Mouse (Mus musculus): Measurements from ENCODE around the gene Btnl10. TPM values are rescaled to one million over a fixed set of nuclear protein-coding genes. Genes with fewer than 3 reads are reported as not detected.

The Btnl10 gene
- polyA plus RNA-seq, 1 experiment = not detected

DNA sequence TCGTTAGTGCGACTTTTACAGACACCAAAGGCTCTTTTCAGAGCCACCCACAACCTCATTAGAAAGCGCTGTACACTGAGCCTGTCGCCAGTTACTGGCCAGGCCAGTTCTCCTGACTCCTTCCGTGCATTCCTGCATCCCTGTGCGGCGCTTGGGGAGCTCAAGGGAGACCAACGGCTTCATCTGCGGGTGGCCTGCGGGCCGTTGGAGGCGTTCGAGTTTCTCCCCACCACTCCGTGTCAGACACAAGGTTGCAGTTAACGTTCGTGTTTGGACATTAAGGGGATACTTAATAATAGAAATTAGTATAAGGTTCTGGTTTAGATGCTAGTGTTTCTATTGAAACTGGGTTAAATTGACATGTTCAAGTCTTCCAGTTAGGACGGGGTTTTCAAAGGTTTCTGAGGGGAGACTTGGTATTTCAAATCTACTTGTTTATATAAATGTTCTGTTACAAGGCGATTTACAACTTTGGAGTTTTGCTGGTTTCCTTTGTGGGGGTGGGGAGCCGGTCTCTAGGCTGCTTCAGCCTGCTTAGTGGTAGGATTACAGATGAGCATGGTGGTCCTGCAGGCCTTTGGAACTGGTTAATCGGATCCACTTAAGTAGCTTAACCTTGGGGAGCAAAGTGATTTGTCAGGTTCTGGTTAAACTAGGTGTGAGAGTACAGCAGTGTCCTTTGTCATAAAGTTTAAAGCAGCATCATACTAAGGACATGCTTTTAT is 37.6 kb downstream of the Btnl10 start:
- peak; percentile 88 for TF ChIP-seq POLR2AphosphoS2 (IDR thresholded peaks at IDR 0.05; ENCODE audit: insufficient read length, low read depth)
- no peak for TF ChIP-seq MYOG (IDR thresholded peaks at IDR 0.05; ENCODE audit: control insufficient read depth in 1 of 3, insufficient read depth in 1 of 3, insufficient read length in 2 of 3, low read depth in 2 of 3)
- TF ChIP-seq MYOD1 (IDR thresholded peaks at IDR 0.05; ENCODE audit: control insufficient read depth in 1 of 3, insufficient read length in 2 of 3, low read depth in 2 of 3) = no peak
- no peak for TF ChIP-seq SRF (IDR thresholded peaks at IDR 0.05; ENCODE audit: control insufficient read depth, insufficient read length, low read depth)
- TF ChIP-seq REST (IDR thresholded peaks at IDR 0.05; ENCODE audit: insufficient read depth, insufficient read length) = no peak

DNA sequence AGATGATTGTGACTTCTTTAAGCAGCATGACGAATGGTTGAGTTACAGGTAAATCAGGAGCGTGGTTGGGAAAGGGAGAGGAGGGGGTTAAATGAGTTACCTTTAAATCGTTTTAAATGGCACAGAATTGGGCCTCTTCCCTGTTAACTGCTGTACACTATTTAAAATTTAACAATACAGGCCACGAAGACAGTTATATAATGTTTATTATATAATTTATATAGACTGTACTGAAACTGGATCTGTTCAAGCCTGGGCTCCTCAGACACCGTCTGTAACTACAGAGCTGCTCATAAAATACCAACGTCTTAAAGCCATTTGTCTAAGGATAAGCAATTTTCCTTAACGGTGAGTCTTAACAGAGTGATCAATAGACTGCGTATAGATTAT is 38.2 kb downstream of the Btnl10 start:
- no peak for TF ChIP-seq SRF (IDR thresholded peaks at IDR 0.05; ENCODE audit: control insufficient read depth, insufficient read length, low read depth)
- no peak for TF ChIP-seq CEBPB (IDR thresholded peaks at IDR 0.05; ENCODE audit: insufficient read depth, poor library complexity, severe bottlenecking)
- no peak for TF ChIP-seq POLR2AphosphoS2 (IDR thresholded peaks at IDR 0.05; ENCODE audit: insufficient read length, low read depth)
- TF ChIP-seq E2F4 (IDR thresholded peaks at IDR 0.05; ENCODE audit: insufficient read depth) = no peak
- no peak for TF ChIP-seq REST (IDR thresholded peaks at IDR 0.05; ENCODE audit: insufficient read depth, insufficient read length)
- no peak for TF ChIP-seq USF1 (IDR thresholded peaks at IDR 0.05; ENCODE audit: low read depth)
- no peak for TF ChIP-seq TCF12 (IDR thresholded peaks at IDR 0.05; ENCODE audit: insufficient read depth, poor library complexity, severe bottlenecking)
- no peak for TF ChIP-seq MYOD1 (IDR thresholded peaks at IDR 0.05; ENCODE audit: control insufficient read depth in 1 of 3, insufficient read length in 2 of 3, low read depth in 2 of 3)
- TF ChIP-seq POLR2A (IDR thresholded peaks at IDR 0.05; ENCODE audit: insufficient read length, low read depth) = no peak
- TF ChIP-seq TCF3 (IDR thresholded peaks at IDR 0.05; ENCODE audit: insufficient read length, low read depth) = no peak
- no peak for TF ChIP-seq MYOG (IDR thresholded peaks at IDR 0.05; ENCODE audit: control insufficient read depth in 1 of 3, insufficient read depth in 1 of 3, insufficient read length in 2 of 3, low read depth in 2 of 3)
- no peak for TF ChIP-seq MAX (IDR thresholded peaks at IDR 0.05; ENCODE audit: low read depth)
- peak overlapping the region; percentile 86 for H3K4me2 ChIP-seq (ENCODE audit: low read depth)
- peaks cover 19% of the 10 kb centered on the region for H3K79me2 ChIP-seq (ENCODE audit: control insufficient read depth, insufficient read depth)
- peak overlapping the region; percentile 89 for H3K4me3 ChIP-seq
- peaks cover 6% of the 10 kb centered on the region for H3K27me3 ChIP-seq (ENCODE audit: control insufficient read depth, insufficient read depth, insufficient read length)
- peaks cover 9% of the 10 kb centered on the region for H3K36me3 ChIP-seq (ENCODE audit: control insufficient read depth, insufficient read depth)
- no peak overlapping the region for H3ac ChIP-seq (ENCODE audit: control insufficient read depth, insufficient read length)

More for the DNA sequence above, 37.6 kb downstream of the Btnl10 start:
- Histone ChIP-seq H3K27me3 (ENCODE audit: control insufficient read depth, insufficient read depth, insufficient read length) (peaks cover 6% of the 10 kb centered on the region), H3K4me2 (ENCODE audit: low read depth) (peak overlapping the region; percentile 86), H3K36me3 (ENCODE audit: control insufficient read depth, insufficient read depth) (peaks cover 9% of the 10 kb centered on the region), H3K4me3 (peak overlapping the region; percentile 89), H3K79me2 (ENCODE audit: control insufficient read depth, insufficient read depth) (peaks cover 19% of the 10 kb centered on the region), H3ac (ENCODE audit: control insufficient read depth, insufficient read length) (peak overlapping the region; percentile 19)

DNA sequence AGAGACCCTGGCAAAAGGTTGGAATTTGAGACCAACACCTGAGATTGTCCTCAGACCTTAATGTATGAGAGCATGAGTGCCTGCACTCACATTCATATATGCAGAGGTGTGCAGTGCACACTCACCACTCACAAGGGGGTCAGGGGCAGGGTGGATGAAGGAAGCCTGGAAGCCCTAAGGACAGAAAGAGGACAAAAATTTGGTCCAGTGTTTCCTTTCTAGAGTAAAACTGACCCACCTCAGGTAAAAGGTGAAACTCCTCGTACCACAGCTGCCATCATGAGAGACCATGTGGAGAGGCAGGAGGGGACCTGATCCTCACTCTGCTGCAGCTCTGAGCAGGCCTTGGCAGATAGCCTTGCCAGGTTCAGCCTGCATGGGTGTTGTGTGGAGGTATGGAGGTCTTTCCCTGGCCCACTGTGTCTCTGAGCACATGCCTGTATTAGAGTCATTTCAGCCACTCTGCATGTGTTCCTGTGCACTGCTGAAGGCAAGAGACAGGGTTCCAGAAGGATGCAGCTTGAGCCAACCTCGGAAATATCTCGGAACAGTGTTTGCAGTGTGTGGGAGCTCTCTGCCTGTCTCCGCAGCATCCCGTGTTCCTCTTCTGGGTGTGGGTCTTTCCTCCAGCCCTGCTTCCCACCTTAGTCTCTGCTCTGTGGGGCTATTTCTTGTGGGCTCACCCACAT is 39.7 kb downstream of the Btnl10 start:
- Histone ChIP-seq H3ac (ENCODE audit: control insufficient read depth, insufficient read length) (no peak overlapping the region), H3K79me2 (ENCODE audit: control insufficient read depth, insufficient read depth) (peaks cover 19% of the 10 kb centered on the region), H3K36me3 (ENCODE audit: control insufficient read depth, insufficient read depth) (peaks cover 9% of the 10 kb centered on the region), H3K4me2 (ENCODE audit: low read depth) (peak overlapping the region; percentile 86), H3K4me3 (peak overlapping the region; percentile 89), H3K27me3 (ENCODE audit: control insufficient read depth, insufficient read depth, insufficient read length) (no peaks in the 10 kb centered on the region)
- TF ChIP-seq TCF3 (IDR thresholded peaks at IDR 0.05; ENCODE audit: insufficient read length, low read depth) = no peak
- TF ChIP-seq POLR2A (IDR thresholded peaks at IDR 0.05; ENCODE audit: insufficient read length, low read depth) = peak; percentile 14
- TF ChIP-seq REST (IDR thresholded peaks at IDR 0.05; ENCODE audit: insufficient read depth, insufficient read length) = no peak
- TF ChIP-seq POLR2AphosphoS2 (IDR thresholded peaks at IDR 0.05; ENCODE audit: insufficient read length, low read depth) = peak; percentile 81
- TF ChIP-seq TCF12 (IDR thresholded peaks at IDR 0.05; ENCODE audit: insufficient read depth, poor library complexity, severe bottlenecking) = no peak

DNA sequence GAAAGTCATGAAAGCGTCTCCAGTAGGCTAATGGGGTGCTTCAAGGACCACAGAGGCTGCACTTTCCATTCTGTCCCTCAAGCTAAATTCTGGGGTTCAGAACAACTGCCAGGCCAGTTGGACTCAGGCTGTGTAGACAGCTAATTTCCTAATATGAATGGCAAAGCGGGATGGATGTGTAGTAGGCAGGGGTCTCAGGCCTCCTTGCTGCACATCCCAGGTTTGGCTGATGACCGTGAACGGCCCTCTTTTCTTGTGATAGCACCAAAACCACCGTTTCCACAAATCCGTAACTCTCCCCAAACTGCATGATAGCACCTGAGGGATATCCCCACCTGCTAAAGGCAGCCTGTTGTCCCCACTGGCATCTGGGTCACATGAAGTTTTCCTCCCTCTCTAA is 40.8 kb downstream of the Btnl10 start:
- H3K4me2 ChIP-seq (ENCODE audit: low read depth) = no peak overlapping the region
- peaks cover 9% of the 10 kb centered on the region for H3K36me3 ChIP-seq (ENCODE audit: control insufficient read depth, insufficient read depth)
- no peaks in the 10 kb centered on the region for H3K27me3 ChIP-seq (ENCODE audit: control insufficient read depth, insufficient read depth, insufficient read length)
- H3K4me3 ChIP-seq = no peak overlapping the region
- H3ac ChIP-seq (ENCODE audit: control insufficient read depth, insufficient read length) = no peak overlapping the region
- TF ChIP-seq POLR2A (IDR thresholded peaks at IDR 0.05; ENCODE audit: insufficient read length, low read depth) = peak; percentile 25
- no peak for TF ChIP-seq E2F4 (IDR thresholded peaks at IDR 0.05; ENCODE audit: insufficient read depth)
- peak; percentile 54 for TF ChIP-seq POLR2AphosphoS2 (IDR thresholded peaks at IDR 0.05; ENCODE audit: insufficient read length, low read depth)
- H3K79me2 ChIP-seq (ENCODE audit: control insufficient read depth, insufficient read depth) = peaks cover 19% of the 10 kb centered on the region

DNA sequence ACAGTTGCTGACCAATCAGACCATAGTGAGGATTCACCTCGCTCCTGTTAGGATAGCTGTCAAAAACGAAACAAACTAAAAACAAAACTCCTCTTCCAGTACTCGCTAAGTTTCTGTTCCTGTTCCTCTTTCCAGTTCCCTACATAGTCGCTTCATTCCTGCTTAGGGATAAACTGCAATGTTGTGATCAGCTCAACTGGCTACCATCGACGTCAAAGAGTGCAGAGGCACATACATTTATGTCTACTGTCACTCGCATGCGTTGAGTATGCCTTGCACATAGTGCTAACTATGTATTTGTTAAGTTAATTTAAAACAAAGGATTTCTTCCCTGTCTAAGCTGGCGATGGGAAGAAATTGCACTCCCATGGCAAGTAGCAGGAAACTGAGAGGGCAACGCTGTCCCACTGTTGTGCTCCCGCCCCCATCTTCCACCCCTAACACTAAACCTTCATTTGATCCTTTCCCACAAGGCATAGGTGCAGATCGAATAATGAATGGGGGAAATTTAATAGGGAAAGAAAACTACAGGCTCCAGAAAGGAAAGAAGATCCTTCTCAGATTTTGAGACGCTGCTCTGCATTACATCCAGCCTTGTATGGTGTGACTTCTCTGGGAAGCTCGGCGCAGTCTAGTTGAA is 41.6 kb downstream of the Btnl10 start:
- Histone ChIP-seq H3K4me3 (no peak overlapping the region), H3K4me2 (ENCODE audit: low read depth) (peak overlapping the region; percentile 57), H3ac (ENCODE audit: control insufficient read depth, insufficient read length) (no peak overlapping the region), H3K36me3 (ENCODE audit: control insufficient read depth, insufficient read depth) (peaks cover 9% of the 10 kb centered on the region), H3K27me3 (ENCODE audit: control insufficient read depth, insufficient read depth, insufficient read length) (no peaks in the 10 kb centered on the region), H3K79me2 (ENCODE audit: control insufficient read depth, insufficient read depth) (peaks cover 19% of the 10 kb centered on the region)
- TF ChIP-seq MAX (IDR thresholded peaks at IDR 0.05; ENCODE audit: low read depth) = no peak
- peak; percentile 51 for TF ChIP-seq POLR2AphosphoS2 (IDR thresholded peaks at IDR 0.05; ENCODE audit: insufficient read length, low read depth)
